Mouse (Mus musculus) small intestine, adult 2 months (tissue): ENCODE measurements around the gene Tesmin.

Experiments used
- CTCF ChIP-seq: fragments of 200-500 bp; IDR thresholded peaks from 2 replicates; pipeline ENCODE4 v1.5.1; 2012; ENCODE audit warnings: low read depth, mild to moderate bottlenecking, control low read depth, inconsistent platforms, low read length, moderate library complexity, mixed read lengths; ENCODE audit not compliant: insufficient replicate concordance, insufficient read length; ENCODE audit errors: extremely low read depth
- POLR2A ChIP-seq: fragments of 200-500 bp; IDR thresholded peaks from 2 replicates; pipeline ENCODE4 v1.6.1; 2012; ENCODE audit warnings: low read depth, mild to moderate bottlenecking, control low read depth, inconsistent platforms, low read length, moderate library complexity

- no peak for TF ChIP-seq POLR2A
- TF ChIP-seq CTCF = no peak
Observed at GRCm38 (mm10) chr19:3435824-3436223, 47.2 kb downstream of the Tesmin start.
